Mouse (Mus musculus) C3H10T1/2 (cell line): ENCODE results near the gene Agpat1. TPM values are rescaled to one million over a fixed set of nuclear protein-coding genes. Genes with fewer than 3 reads are reported as not detected.

ENCODE experiments used
- polyA plus RNA-seq, 2 experiments: library from polyadenylated mRNA; unstranded; fragments of >200 nt; fragmentation: generic; extraction: Trizol; gene quantifications; one replicate each; pipeline ENCODE4 v1.2.1; 2012; ENCODE audit warnings: missing spikeins in 2 of 2

The Agpat1 gene
- 10 to 100 TPM; 76.3 to 93.6 TPM for polyA plus RNA-seq

GRCm38 (mm10) chr17:34604061-34604508, at the start of gene Agpat1:
TSS of gene Agpat1 (plus strand) at chr17:34604262.

GRCm38 (mm10) chr17:34564003-34564421, 40.0 kb upstream of the Agpat1 start, which contains the start of gene Notch4:
TSS of gene Notch4 (plus strand) at chr17:34564268.

GRCm38 (mm10) chr17:34589681-34590101, 14.4 kb upstream of the Agpat1 start, which contains the start of gene Gpsm3:
TSS of gene Gpsm3 (plus strand) at chr17:34589806.

GRCm38 (mm10) chr17:34591029-34591993, 12.8 kb upstream of the Agpat1 start, which contains the start of gene Pbx2:
TSS of gene Pbx2 (plus strand) at chr17:34591266.

GRCm38 (mm10) chr17:34597566-34598095, 6.4 kb upstream of the Agpat1 start, which contains the start of gene Ager:
TSS of gene Ager (plus strand) at chr17:34597862.

GRCm38 (mm10) chr17:34603375-34604060, 544 bp upstream of the Agpat1 start, which contains the start of gene Rnf5:
TSS of gene Rnf5 (minus strand) at chr17:34603690.

GRCm38 (mm10) chr17:34615871-34616270, 11.8 kb downstream of the Agpat1 start, which contains the start of gene Egfl8:
TSS of gene Egfl8 (minus strand) at chr17:34615971.

GRCm38 (mm10) chr17:34627943-34628643, 24.0 kb downstream of the Agpat1 start, which contains the start of gene Ppt2:
TSS of gene Ppt2 (minus strand) at chr17:34628510.

GRCm38 (mm10) chr17:34629221-34629751, 25.2 kb downstream of the Agpat1 start, which contains the start of gene Prrt1:
TSS of gene Prrt1 (plus strand) at chr17:34629533.

GRCm38 (mm10) chr17:34644608-34645007, 40.5 kb downstream of the Agpat1 start, which contains the start of gene Fkbpl:
TSS of gene Fkbpl (plus strand) at chr17:34644764.

GRCm38 (mm10) chr17:34646906-34647787, 43.1 kb downstream of the Agpat1 start, which contains the start of gene Atf6b:
TSS of gene Atf6b (plus strand) at chr17:34647146.

Other genes starting within 250 kb of the Agpat1 start
- gene Btnl2, start 249.4 kb upstream of the Agpat1 start, polyA plus RNA-seq = not detected
- not detected for gene Btnl1, start 227.1 kb upstream of the Agpat1 start, polyA plus RNA-seq
- not detected for gene BC051142, start 205.4 kb upstream of the Agpat1 start, polyA plus RNA-seq
- gene Btnl4, start 126.9 kb upstream of the Agpat1 start, polyA plus RNA-seq = not detected
- not detected for gene Btnl6, start 86.9 kb upstream of the Agpat1 start, polyA plus RNA-seq
- gene Notch4, start 40.0 kb upstream of the Agpat1 start, polyA plus RNA-seq = 1 to 10 TPM in 1 of 2 experiments, under 1 TPM in 1; 0.15 to 2.8 TPM
- under 1 TPM; 0.88 to 0.96 TPM for gene Gpsm3, start 14.5 kb upstream of the Agpat1 start, polyA plus RNA-seq
- gene Pbx2, start 13.0 kb upstream of the Agpat1 start, polyA plus RNA-seq = 10 to 100 TPM; 15.2 to 41.5 TPM
- 1 to 10 TPM in 1 of 2 experiments, under 1 TPM in 1; 0.06 to 1.8 TPM for gene Ager, start 6.4 kb upstream of the Agpat1 start, polyA plus RNA-seq
- 10 to 100 TPM; 23.8 to 60.6 TPM for gene Rnf5, start 572 bp upstream of the Agpat1 start, polyA plus RNA-seq
- 1 to 10 TPM in 1 of 2 experiments, under 1 TPM in 1; 0.05 to 1.4 TPM for gene Egfl8, start 11.7 kb downstream of the Agpat1 start, polyA plus RNA-seq
- gene Ppt2, start 24.2 kb downstream of the Agpat1 start, polyA plus RNA-seq = 10 to 100 TPM; 14.7 to 42.5 TPM
- gene Prrt1, start 25.3 kb downstream of the Agpat1 start, polyA plus RNA-seq = under 1 TPM in 1 of 2 experiments, not detected in 1; 0.02 TPM
- gene Fkbpl, start 40.5 kb downstream of the Agpat1 start, polyA plus RNA-seq = 10 to 100 TPM; 12.6 to 21.7 TPM
- 10 to 100 TPM; 35.2 to 76.3 TPM for gene Atf6b, start 42.9 kb downstream of the Agpat1 start, polyA plus RNA-seq
- under 1 TPM; 0.04 to 0.46 TPM for gene Tnxb, start 66.3 kb downstream of the Agpat1 start, polyA plus RNA-seq
- gene C4b, start 139.6 kb downstream of the Agpat1 start, polyA plus RNA-seq = 1 to 10 TPM in 1 of 2 experiments, under 1 TPM in 1; 0.07 to 1.3 TPM
- gene Cyp21a1, start 200.3 kb downstream of the Agpat1 start, polyA plus RNA-seq = under 1 TPM in 1 of 2 experiments, not detected in 1; 0.09 TPM
- gene Stk19, start 232.7 kb downstream of the Agpat1 start, polyA plus RNA-seq = 10 to 100 TPM; 38.4 to 44.5 TPM
- gene Dxo, start 232.8 kb downstream of the Agpat1 start, polyA plus RNA-seq = 10 to 100 TPM; 47.7 to 51.0 TPM
- 10 to 100 TPM; 19.7 to 48.2 TPM for gene Skiv2l, start 245.9 kb downstream of the Agpat1 start, polyA plus RNA-seq
- 100 to 1,000 TPM in 1 of 2 experiments, 10 to 100 TPM in 1; 65.1 to 134 TPM for gene Nelfe, start 246.1 kb downstream of the Agpat1 start, polyA plus RNA-seq